Mouse (Mus musculus): ENCODE results near the gene Ptn.

The Ptn gene

DNA sequence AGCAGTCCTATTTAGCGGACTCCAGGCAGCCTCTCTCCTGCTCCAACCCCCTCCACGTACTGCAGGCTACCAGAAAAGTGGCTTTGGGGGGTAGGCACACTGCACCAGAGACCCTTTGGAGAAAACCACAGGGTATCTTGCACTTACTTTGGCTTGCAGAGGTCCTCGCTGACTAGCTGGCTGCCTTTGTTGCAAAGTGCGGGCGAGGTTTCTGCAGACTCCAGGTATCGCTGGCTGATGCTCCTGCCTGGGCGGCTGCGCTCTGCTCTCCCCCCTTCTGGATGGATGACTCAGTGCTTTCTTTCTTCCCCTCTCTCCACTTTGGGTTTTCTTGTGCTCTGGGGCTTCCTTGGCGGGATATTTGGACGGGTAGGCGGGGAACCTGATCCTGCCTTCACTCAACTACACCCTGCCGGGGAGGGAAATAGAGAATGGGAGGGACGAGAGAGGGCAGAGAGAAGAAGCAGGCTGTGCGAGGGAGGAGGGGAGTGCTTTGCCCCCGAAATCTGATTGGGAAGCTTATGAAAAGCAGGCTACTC lies at the start of gene Ptn:
TSS of gene Ptn (minus strand) at position 474 of the 539 bp plus-strand sequence.
- DNase-seq, result peak; percentile 45

DNA sequence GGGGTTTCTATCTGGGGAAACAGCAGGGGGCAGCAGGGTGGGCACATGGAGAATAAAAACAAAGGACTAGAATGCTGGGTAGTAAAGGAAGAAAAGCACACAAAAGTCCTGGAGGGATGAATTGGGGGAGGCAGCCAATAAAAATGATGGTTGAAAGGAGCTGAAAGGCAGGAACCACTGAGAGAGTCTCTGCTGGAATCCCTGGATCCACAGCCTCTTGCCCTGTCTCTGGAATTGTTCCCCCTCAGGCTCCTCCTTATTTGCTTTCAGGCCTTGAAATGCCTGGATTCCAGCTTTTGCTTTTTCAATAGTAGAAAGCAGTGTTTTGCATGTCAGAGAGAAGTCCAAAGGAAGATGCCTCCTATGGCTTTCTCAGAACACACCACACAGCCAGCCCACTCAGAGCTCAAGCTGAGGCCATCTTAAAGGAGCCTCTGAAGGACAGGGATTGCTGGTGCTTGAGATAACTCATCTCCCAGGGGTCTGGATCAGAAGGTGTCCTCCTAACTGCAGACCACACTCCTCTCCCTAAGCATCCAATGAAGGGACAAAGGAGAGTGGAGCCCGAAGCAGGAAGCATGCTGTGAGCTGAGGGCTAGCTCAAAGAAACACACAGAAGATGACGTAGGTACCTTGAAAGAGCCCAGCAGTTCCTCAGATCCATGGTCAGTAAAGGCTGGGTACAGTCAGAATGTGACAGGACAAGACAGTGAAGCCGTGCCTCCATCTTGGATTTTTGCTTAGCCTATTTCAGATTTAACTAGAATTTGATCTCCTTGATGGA lies 48.4 kb upstream of the Ptn start:
- no peak for DNase-seq

DNA sequence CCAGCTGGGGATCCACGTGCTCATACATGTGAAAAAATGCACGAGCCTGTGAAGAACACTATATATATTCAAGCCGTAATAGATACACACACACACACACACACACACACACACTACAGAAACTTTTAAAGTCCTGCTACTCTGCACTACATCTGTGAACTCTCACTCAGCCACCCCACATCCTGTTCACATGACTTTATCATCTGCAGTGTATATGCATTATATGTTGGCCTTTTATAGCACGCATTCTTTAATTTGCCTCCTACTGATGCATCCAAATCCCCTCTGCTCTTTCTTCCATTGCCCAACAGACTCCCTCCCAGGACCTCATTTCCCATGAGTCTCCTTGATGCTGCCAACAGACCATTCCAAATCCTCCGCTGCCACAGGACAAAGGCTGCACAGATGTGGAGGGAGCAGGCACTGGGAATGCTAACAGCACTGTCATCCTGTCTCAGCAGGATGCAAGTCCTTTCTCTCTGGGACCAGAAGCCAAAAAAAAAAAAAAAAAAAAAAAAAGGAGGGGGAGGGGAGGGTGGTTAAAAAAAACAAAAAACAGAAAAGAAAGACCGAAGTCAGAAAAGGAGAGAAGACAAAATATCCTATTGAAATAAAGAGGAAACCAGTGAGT lies 47.7 kb upstream of the Ptn start:
- DNase-seq, result no peak

DNA sequence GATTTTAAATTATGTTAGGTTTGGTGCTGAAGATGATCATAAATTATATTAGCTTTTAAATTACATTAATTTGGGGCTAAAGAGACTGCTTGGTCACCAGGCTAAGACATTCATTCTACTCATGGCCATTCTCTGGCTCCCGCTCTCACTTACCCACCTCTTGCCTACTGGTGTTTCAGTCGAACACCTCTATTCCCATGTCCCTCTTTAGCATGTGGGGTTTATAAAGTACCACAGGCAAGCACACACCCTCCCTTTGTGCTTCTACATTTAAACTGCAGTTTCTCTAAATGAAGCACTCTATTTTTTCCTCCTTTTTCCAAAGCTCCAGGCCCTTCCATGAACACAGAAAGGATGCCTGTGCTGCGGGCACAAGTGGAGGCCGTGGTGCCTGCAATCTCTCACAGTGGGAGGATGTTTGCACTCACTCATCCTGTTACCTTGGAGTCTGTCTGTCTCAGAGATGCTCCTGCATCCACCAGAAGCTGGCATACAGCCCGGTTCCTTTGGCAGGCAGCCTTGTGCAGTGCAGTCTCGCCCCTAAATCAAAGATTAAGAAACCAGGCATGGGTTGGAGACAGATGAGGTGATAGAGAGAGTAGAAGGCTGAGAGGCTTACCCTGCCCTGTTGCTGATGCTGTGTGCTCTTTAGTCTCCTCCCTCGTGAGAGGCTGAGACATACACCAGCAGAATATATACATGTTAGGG lies 40.6 kb upstream of the Ptn start:
- peak; percentile 67 for DNase-seq

DNA sequence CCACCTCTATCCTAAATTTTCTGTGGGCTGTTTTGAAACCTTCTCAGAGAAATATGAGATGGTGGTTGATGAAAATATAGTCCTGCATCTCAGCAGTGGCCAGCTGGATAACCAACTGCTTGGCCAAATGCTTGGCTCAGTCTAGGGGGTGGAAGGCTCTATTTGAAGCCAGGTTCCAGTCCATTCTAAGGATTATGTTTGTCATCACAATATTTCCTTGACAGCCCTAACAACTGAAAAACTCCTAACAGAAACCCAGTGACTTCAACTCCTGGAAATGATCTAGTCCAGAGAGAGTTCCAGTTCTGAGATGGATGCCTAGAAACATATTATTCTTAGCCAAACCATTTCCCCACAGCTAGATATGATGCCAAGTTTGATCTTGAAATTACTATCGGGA lies 35.3 kb upstream of the Ptn start:
- DNase-seq, result peak; percentile 44

DNA sequence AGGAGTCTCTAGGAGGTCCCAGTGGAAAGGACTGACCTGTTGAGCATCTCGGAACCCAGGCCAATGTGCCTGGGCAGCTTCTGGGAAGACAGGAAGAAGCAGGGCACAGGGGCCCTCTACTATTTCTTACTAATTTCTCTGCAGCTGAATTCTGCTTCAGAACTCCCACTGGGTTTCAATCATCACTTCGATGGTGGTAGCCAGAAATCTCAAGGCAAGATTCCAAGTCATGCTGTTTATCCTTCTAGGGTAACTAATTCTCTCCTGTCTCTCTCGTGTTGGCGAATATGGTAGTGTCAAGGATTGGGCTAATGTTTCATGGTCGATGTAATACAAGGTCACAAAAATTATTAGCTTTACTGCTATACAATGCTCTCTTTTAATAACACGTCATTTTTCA lies 34.2 kb upstream of the Ptn start:
- peak; percentile 90 for DNase-seq

DNA sequence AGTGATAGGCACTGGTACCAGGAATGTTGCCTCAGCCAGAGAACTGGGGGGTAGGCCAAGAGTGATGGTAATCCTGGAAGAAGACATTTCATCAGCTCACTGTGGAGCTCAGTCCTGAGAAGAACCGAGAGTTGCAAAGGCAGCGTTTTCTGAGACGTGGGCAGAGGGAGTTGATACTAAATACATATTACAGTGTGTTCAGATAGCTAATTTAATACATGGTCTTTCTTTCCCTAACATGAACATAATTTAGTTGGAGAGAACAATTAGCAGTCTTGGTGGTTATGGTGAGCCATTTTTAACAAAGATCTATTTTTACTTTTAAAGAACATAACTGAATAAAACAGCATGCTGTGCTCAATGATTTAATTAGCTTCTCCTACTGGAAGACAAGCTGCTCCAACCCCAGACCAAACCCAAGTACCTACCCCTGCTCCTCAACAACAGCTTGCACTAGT lies 33.0 kb upstream of the Ptn start:
- no peak for DNase-seq

DNA sequence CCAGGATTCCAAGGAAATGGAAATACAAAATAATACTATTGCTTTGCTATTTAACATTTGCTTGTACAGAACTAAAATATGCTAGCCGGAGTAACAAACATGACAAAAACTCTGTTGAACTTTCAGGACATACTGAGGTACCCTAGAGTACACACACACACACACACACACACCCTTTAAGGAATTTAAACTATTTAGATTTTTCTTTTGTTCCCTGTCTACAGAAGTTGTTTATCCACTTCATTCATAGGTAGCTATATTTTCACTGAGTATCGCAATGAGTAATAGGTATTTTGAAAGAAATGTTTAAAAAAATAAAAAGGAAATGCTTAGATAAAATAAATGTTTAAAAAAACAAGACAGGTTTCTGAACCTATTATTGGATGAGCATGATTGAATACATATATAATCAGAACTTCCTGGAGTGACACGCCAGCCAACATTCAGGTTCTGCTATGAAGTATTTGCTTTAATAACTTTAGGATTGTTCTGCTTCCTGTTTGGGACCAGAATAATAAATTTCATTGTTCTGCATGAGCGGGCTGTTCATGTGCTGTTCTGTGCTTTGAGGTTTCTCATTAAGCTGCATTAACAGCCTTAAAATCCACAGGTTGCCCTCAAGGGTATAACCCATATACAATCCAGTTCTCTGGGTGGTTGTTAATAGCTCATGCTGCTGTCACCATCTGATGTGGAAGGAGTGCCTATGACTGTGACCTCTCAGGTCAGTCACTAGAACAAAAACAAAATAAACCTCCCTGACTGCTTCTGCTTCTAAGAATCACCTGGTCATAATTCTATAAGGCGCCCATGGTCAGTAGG lies 32.3 kb upstream of the Ptn start:
- no peak for DNase-seq

DNA sequence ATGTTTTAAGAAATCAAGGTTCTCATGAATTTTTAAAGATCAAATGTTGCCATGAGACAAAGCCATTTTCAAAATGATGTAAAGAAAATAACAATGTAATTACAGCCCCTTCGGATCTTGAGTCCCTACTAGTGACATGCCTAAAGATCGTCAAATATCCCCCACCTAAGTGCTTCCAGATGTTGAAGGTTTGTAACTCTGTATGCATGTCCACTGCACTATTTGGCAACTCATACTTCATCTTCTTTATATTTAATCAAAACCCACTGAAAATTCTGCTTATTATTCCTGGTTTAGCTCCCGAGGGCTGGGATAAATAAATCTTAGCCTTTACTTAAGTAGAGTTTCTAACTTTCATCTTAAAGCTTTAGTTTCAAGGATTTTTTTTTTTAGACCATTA lies 31.7 kb upstream of the Ptn start:
- DNase-seq, result no peak

DNA sequence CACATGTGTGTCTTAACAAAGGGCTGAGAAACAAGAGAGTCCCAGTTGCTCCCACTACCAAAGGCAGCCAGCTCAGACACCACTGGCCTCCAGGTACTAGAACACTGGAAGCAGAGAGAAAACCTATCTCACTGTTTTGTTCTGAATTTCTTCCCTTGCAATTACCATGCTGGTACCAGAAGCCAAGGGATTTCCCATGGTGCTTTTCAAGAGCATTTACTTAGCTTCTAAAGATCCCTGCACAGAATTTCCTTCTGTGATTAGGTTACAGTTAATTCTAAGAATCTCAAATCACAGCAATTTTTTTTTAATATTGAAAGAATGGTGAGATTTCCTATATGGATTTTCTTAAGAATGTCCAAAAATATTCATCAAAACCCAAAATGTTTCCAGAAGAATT lies 31.2 kb upstream of the Ptn start:
- DNase-seq, result no peak

DNA sequence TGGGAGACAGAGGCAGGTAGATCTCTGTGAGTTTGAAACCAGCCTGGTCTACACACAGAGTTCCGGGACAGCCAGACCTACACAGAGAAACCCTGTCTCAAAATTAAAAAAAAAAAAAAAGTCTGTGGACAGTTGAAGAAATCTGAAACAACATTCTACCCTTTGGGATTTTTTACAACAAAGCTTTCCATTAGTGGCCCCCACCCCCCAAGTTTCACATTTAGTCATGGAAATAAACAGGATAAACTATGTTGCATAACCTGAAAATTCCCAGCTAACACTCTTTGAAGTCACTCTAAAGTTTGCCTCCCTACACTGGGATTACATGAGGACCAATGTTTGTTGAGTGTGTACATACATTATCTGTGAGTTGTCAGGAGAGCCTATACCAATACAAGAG lies 28.7 kb upstream of the Ptn start:
- no peak for DNase-seq

DNA sequence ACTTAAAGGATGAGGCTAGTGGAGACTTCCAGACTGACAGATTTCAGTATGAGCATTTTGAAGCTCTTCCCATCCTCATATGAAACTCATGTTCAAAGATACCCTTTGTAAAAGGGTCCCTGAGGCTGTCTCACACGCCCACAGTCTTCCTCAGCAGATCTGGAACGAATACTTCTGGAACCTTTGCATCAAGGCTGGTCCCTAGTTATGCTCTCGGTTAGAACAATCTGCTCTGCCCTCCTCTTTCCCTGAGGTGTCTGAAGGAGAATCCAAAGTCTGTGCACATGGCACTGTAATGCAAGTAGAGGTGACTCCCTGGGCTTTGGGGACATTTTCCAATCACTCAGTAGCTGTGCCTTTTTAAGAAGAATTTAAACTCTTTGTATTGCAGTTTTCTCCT lies 25.3 kb upstream of the Ptn start:
- DNase-seq, result no peak

DNA sequence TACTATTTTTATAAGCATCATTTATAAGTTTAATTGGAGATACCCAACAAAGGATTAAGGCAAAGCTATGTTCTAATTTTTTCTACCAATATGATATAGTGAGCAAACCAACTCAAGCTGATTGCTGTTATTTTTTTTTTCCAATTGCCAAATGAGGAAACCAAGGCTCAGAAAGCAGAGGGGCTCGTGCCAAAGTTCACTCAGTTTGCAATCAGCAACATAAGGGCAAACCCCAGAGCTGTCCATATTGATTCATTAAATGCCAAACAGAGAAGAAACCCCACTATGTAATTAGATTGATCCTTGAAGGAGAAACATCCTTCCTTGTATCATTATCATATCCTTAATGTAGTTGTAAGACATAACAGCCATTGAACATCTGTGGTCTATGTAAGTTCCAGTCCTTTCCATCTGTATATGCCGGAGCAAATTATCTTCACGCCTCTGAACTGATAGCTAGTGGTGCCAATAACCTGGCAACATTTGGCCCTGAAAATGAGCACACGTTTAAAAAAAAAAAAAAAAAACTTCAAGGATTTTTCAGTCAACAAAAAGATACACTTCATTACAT lies 24.8 kb upstream of the Ptn start:
- no peak for DNase-seq

DNA sequence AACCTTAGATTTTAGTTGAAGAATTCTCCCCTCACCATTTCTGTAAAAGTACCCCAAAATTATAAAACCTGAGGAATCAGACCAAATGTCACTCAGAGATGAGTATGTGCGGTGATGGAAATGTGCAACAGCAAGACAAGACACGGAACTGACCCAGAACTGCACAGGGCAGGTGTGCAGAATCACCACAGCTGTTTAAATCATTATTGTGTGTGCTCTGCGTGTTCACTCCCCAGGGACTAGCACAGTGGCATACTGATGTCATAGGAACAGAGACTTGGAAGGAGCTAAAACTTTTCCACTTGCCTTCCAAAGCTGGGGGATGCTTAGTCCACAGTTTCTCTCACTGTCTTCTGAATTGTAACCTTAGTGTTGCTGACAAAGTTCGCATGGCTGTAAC lies 22.7 kb upstream of the Ptn start:
- no peak for DNase-seq

DNA sequence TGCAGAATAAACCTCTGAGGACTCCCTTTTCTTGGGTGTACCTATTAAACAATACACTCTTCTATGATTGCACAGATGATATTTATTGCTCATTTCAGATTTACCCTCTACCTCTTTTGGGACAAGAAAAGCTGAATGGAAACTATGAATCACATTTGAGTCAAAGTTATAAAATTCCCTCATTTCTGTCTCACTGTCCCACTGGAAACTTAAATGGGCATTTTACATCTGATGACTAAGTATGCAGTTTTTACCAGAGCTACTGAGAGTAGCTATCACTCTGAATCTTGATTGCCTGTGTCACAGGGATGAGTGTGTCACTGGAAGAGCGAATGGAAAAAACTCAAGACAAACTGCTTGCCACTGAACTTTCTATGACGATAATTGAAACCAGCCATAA lies 22.2 kb upstream of the Ptn start:
- no peak for DNase-seq

DNA sequence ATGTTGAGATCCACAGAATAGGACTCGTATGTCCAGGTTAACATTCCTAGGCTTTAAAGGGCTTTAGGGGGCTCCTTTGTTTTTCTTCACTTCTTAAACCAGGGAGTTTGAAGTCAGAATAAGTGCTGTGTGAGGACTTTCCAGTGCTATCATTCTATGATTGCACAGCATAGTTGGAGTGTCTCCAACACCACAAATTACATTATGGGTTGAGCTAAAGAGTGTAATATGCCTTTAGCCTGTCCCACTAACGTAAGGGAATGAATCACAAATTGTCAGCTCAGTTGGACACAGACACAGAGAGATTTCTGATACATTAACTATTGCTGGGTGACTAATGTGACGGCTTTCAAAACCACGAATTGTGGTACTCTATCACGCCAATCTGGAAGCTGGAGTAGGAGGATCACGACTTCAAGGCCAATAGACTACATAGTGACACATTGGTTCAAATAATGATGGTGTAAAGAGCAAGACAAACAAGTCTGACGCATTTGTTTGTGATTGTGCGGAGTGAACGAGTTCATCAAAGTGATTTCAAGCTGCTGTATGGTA lies 20.4 kb upstream of the Ptn start:
- DNase-seq, result no peak

DNA sequence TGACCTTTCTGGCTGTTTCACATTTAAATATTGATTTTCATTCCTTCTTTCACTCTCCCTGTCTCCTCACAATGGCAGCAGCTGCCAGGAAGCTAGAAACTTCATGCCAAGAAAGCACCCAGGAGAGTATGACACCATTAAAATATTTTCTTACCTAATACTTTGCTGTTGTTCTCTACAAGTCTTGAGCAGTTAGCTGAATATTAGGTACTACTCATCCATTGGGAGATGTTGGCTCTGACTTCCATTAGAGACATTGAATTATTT lies 9.7 kb upstream of the Ptn start:
- DNase-seq, result no peak

DNA sequence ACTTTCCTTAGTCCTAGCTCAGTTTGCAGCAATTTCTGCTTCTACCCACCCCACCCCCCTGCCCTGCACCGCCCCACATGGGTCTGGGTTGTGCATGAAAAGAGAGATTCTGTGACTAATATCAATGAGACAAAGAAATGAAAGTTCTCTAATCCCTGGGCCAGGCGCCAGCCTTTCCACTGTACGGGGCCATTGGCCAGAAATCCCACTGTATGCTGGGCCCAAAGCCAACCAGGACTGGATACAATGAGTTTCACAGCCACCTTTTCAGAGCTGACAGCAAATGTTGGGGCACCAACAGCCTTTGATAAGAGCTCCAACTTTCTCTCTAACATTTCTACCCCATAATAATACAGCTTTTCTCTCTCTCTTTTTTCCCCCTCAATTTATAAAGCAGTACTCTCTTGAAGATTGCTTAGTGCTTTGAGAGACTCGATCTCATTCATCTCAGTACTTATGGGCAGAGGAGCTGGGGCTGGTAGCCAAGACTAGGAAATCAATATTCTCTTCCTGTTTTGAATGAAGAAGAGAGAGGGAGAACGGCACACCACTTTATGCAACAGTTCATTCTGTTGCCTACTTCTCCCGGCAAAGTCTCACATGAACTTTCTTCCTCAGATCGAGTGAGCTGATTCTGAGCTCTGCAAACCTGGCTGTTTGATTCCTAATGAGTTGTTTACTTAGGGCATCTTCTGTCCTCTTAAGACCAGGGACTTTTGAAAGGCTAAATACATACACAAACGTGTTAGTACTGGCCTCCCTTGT lies 9.2 kb upstream of the Ptn start:
- DNase-seq, result peak; percentile 73

DNA sequence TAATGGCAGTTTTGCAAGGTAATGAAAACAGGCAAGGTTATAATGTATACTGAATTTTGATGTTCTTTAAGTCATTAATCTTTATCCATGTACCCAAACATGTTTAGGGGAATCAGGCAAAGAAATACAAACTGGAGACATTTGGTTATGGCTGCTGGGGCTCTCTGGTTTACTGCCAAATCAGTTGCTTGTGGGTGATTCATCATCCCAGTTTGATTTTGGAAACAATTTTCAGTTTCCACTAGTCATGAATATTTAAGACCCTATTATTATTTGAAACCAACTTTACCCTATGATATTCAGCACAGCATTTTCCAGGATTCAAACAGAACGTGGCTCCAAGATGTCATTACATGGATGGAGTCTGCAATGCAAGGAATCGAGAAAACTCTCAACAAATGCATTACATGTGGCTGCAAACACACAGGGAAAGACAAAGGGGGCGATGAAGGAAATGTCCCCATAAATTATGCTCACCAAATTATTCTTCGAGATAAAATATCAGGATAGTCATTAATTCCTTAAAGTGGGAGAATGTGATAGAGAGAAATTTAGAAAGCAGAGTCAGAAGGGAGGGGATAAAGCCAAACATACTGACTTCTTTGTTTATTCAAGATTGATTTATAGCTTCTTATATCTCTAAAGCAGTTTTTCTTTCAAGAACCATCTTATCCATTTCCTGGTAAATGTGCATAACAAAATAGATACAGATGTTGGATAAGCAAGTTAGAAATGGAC lies 8.4 kb upstream of the Ptn start:
- DNase-seq, result no peak

DNA sequence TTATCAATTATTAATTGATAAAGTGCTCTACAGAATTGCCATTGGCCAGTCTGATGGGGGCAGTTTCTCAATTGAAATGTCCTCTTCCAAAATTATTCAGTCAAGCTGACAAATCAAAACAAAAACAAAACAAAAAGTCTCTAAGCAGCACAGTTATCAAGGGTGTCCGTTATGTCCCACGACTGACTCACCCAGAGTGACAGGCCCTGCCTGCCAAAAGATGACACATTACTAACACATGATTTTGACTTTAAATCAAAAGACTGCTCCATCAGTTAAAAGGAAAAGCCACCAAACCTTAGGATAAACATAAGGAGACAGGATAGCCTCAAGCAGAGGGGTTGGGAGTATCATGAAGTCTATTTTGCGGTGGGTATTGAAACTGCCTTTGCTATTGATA lies 6.6 kb upstream of the Ptn start:
- no peak for DNase-seq

DNA sequence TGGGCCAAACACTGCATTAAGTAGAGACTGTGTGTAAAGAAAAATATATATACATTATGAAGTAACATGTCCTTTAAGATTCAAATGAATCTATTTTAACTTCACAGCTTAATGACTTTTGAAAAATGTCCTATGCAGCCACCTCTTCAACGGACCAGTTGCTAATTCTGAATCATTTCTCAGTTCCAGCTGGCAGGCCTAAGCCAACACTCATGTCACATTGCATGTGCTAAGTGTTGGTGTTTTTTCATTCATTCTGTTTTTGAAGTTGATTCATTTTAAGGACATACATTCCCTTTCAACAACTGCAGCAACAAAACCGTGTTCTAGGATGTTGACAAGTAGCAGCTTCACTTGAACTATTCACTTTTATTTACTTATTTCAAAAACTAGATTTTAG lies 6.0 kb upstream of the Ptn start:
- DNase-seq, result no peak
